ENCODE assay signal across 9 mouse cellular contexts in the genomic region with DNA sequence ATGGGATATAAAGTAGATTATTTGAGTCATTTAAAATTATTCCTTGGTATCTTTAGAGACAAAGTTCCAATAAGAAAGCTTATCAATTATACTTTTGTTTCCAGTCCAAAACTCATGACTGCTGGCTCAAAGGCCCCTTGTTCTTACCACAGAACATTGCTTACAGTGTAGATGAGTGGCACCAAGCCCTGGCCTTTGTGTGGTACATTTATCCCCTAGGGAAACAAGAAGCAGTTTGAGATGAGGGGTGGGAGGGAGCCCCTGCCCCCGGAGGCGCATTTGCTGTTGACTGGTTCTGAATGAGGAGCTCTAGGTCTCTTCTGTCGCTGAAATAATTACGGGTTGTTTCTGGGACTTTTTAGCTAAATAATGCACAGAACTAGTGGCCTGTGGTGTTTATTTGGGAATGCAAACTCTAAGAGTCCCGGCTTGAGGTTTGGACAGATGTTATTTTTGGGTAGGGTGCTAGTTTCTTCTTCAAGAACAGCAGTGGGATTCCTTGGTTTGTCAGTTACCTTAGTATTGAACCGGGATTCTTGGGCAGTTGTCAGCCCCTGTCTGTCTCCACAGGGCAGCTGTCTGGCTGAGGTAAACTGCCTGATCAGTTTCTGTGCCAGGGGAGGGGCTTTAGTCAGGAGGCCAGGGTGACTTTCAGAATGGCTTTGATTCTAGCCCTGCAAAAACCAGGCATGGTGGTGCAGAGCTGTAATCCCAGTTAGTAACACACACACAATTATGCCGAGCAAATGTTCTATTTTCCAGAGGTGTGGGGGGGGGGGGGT. TPM values are rescaled to one million over a fixed set of nuclear protein-coding genes. Genes with fewer than 3 reads are reported as not detected.
DNase-seq lines count a peak whose midpoint lies in the region; ATAC-seq and TF ChIP-seq lines count a peak whose summit lies in the region.
"Had no signal": no experiment of that assay in that cellular context is flagged by ENCODE, and none has a peak within 500 bp of the region (broad histone marks: within the 10 kb centered on the region; RNA-seq: fewer than 3 reads in every experiment).

No protein-coding gene starts in this region.

- TF ChIP-seq CTCF in brain, embryonic 14.5 days (IDR thresholded peaks at IDR 0.05; ENCODE audit: borderline replicate concordance, extremely low read depth, insufficient read depth, insufficient read length), result no peak

- ATAC-seq in kidney, embryonic 14.5 days (ENCODE audit: low FRiP score, low TSS enrichment), result no peak
- ATAC-seq in midbrain, embryonic 15.5 days (replicated peaks), result no peak

- H3K27ac ChIP-seq in kidney, embryonic 14.5 days (ENCODE audit: low read depth, low read length), result peak overlapping the region; percentile 62; the same call in 1 of the 2 replicates
- H3K27ac ChIP-seq in midbrain, embryonic 15.5 days, result peak overlapping the region; percentile 98

- H3K9ac ChIP-seq in kidney, embryonic 14.5 days (ENCODE audit: low read depth, low read length), result no peak overlapping the region
- H3K9ac ChIP-seq in midbrain, embryonic 15.5 days, result no peak overlapping the region

- no peaks in the 10 kb centered on the region for H3K27me3 ChIP-seq in kidney, embryonic 14.5 days (ENCODE audit: control insufficient read depth, insufficient read depth, low read length)
- no peaks in the 10 kb centered on the region for H3K27me3 ChIP-seq in midbrain, embryonic 15.5 days (replicated peaks)

- DNase-seq in kidney, postnatal 36 days, result no peak
- peak; percentile 92 for DNase-seq in brain, embryonic 14.5 days (ENCODE audit: low read depth)
- DNase-seq in heart, postnatal 4 days, result peak; percentile 25
- no peak for DNase-seq in embryo, embryonic 10 days (ENCODE audit: low spot score)
- no peak for DNase-seq in thymus, postnatal 25 days
- no peak for DNase-seq in adrenal gland, postnatal 4 days (ENCODE audit: low spot score in 2 of 2)

- H3K4me1 ChIP-seq in kidney, embryonic 14.5 days (ENCODE audit: control insufficient read depth, insufficient read depth, low read length), result peaks cover 34% of the 10 kb centered on the region
- peaks cover 45% of the 10 kb centered on the region for H3K4me1 ChIP-seq in midbrain, embryonic 15.5 days

- no peak overlapping the region for H3K4me3 ChIP-seq in kidney, embryonic 14.5 days (ENCODE audit: low read length)
- no peak overlapping the region for H3K4me3 ChIP-seq in midbrain, embryonic 15.5 days

- no peaks in the 10 kb centered on the region for H3K9me3 ChIP-seq in kidney, embryonic 14.5 days (ENCODE audit: control insufficient read depth, low read length)
- no peaks in the 10 kb centered on the region for H3K9me3 ChIP-seq in midbrain, embryonic 15.5 days

- H3K4me2 ChIP-seq in kidney, embryonic 14.5 days (replicated peaks; ENCODE audit: low read depth, low read length), result no peak overlapping the region
- H3K4me2 ChIP-seq in midbrain, embryonic 15.5 days, result no peak overlapping the region

- H3K36me3 ChIP-seq in kidney, embryonic 14.5 days (ENCODE audit: control insufficient read depth, insufficient read depth, low read length), result no peaks in the 10 kb centered on the region
- H3K36me3 ChIP-seq in midbrain, embryonic 15.5 days (replicated peaks), result no peaks in the 10 kb centered on the region

- 66% methylated on average over 7 of the region's 7 CpGs for WGBS in kidney, embryonic 14.5 days
- 68% methylated on average over 7 of the region's 7 CpGs for WGBS in midbrain, embryonic 15.5 days

- TF ChIP-seq POLR2A in brain, embryonic 14.5 days (IDR thresholded peaks at IDR 0.05; ENCODE audit: borderline replicate concordance, extremely low read depth, insufficient read depth, insufficient read length, poor library complexity, severe bottlenecking), result no peak

RNA-seq across cellular contexts. Expression of a gene that starts 19.4 kb away (rescaled TPM):
- 11.5 and 20.6 TPM in 2 replicates for polyA plus RNA-seq in kidney, embryonic 14.5 days (2014; fragmentation: Nextera tagmentation; extraction: Ambion mirVana)
- polyA plus RNA-seq in brain, embryonic 14.5 days (2012; rRNA removed), result 8.6 and 8.7 TPM in 2 replicates
- 10 to 100 TPM; 10.9 to 14.0 TPM for total RNA-seq in heart, postnatal 4 days (2021)
- polyA plus RNA-seq in midbrain, embryonic 15.5 days (2015; fragmentation: Nextera tagmentation; extraction: Ambion mirVana), result 6.2 and 8.4 TPM in 2 replicates
- total RNA-seq in adrenal gland, postnatal 4 days (2021), result 10 to 100 TPM; 75.9 to 86.7 TPM

RNA-seq across cellular contexts. Expression of a gene that starts 19.7 kb away (rescaled TPM):
- 27.9 and 30.9 TPM in 2 replicates for polyA plus RNA-seq in kidney, embryonic 14.5 days (2014; fragmentation: Nextera tagmentation; extraction: Ambion mirVana)
- 22.0 and 25.2 TPM in 2 replicates for polyA plus RNA-seq in brain, embryonic 14.5 days (2012; rRNA removed)
- total RNA-seq in heart, postnatal 4 days (2021), result 10 to 100 TPM; 13.0 to 14.7 TPM
- polyA plus RNA-seq in midbrain, embryonic 15.5 days (2015; fragmentation: Nextera tagmentation; extraction: Ambion mirVana), result 13.8 and 16.2 TPM in 2 replicates
- total RNA-seq in adrenal gland, postnatal 4 days (2021), result 10 to 100 TPM; 62.4 to 63.5 TPM

RNA-seq across cellular contexts. Expression of a gene that starts 19.8 kb away (rescaled TPM):
- polyA plus RNA-seq in kidney, embryonic 14.5 days (2014; fragmentation: Nextera tagmentation; extraction: Ambion mirVana), result 3.3 TPM in 1 of 2 replicates, not detected in the other
- not detected in 2 replicates for polyA plus RNA-seq in brain, embryonic 14.5 days (2012; rRNA removed)
- total RNA-seq in heart, postnatal 4 days (2021), result 1 to 10 TPM in 1 of 2 experiments, not detected in 1; 2.8 TPM
- polyA plus RNA-seq in midbrain, embryonic 15.5 days (2015; fragmentation: Nextera tagmentation; extraction: Ambion mirVana), result 0.63 and 1.2 TPM in 2 replicates
- not detected for total RNA-seq in adrenal gland, postnatal 4 days (2021)
- polyA plus RNA-seq: macrophage had no signal

Comparison
In these comparisons a context has a peak if more than half of its experiments do, and no peak if none do; other contexts are left out.
1. DNase-seq: peak in brain, embryonic 14.5 days (single experiment) and heart, postnatal 4 days (single experiment); none in kidney, postnatal 36 days (0 of 2), embryo, embryonic 10 days (single experiment), thymus, postnatal 25 days (single experiment) and adrenal gland, postnatal 4 days (0 of 2).